Mouse (Mus musculus) mouse embryonic stem cell (cell line): ENCODE measurements around the gene Nr1h2.

Source experiments
- in situ Hi-C, 2 experiments: fragments of 300-500 bp; cut with MboI; formaldehyde crosslinking; loops; 1 replicate in 1 of 2; 3 replicates in 1 of 2; pipeline ENCODE4 v1.14.3; 2019 to 2020; ENCODE audit warnings: low sequenced_read_pairs in 2 of 2, low pct_unique_long_range_greater_than_20kb in 1 of 2, mixed read lengths in 1 of 2; ENCODE audit not compliant: unreplicated experiment in 1 of 2

Gene Nr1h2

DNA sequence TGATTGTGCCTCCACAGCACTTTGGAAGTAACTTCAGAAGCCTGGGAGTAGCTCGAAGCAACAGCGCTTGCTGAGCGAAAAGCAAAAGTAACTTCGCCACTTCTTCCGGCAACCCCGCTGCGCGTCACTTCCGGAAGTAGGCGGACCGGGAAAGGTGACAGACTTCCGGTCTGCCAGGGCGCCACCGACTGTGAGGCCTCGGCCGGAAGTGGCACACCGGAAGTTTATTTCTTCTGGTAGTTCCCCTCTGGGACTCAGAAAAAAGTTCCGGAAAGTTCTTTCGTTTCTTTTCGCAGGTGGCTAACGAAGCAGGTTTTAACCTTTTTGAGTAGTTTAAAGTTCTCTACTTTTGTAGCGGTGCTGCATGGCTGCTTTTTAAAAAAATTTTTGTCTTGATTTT, at the start of gene Nr1h2:
Gene Nr1h2, minus strand, starts transcription at position 126 of the 400 bp plus-strand sequence.
- in situ Hi-C loops, result loop anchor here in 1 of 2 experiments (10.0 kb wide), 1 partner anchor 301 kb away; the partner anchor contains the start of gene Pnkp

DNA sequence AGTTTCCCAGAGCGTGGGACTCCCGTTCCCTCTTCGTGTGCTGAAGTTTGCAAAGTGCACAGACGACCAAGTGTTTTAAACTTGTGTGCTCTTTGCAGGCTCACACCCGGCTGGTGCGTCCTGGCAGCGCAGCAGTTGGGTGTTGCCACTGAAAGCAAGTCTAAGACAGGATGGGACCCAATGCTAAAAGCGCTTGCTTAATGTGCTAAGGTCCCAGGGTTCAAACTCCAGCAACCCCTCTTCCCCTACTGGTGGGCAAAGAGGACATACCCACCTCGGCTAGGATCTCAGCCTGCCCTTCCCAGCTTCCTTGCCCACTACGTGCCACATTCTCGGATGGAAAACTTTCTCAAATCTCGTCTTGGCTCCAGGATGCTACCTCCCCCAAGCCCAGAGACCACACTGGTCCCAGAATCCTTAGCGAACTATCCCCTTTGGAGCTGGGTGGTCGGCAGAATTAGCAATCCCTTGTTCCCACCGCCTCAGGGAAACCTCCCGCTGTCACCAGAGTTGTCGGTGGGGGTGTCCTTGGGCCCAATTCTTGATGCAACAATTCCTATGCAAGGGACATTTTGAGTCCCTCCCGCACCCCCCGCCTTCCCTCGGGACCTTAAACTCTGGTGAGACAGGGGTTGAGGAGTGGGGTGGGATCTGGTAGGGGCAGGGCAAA, 49.6 kb upstream of the Nr1h2 start:
- in situ Hi-C loops, result no loop called here

DNA sequence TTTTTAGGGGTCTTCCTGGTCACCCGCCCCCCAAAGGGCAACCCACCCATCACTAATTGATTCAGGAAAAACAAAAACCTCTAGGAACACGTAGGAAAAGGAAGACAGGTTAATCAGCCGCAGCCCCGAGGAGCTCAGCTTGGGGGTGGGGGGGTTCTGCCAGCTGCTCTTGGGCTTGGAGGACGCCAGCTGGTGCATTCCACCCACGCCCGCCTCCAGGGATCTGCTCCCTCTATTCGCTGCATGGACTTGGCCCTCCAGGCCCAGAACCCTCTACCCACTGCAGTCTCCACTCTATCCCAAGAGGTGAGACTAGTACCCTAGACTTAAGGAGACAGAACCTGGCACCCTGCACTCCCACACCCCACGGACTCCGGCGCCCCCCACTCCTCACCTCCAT, 48.7 kb upstream of the Nr1h2 start:
- in situ Hi-C loops, result no loop called here

DNA sequence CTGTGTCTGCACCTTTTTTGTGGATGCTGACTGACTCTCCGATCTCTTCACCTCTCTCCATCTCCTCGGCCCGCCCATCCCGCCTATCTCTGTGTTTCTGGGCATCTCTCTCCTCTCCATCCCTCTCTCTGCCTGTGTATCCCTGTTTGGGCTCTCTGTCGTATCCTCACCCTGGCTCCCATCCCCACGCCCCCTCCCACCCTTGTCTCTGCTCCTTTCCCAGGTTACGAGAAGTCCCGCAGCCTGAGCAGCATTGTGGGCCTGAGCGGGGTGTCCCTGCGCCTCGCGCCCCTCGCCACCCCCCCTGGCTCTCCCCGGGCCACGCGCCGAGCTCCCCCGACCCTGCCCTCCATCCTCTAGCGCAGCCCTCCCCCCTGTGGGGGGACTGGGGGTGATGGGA, 47.9 kb upstream of the Nr1h2 start:
- in situ Hi-C loops, result no loop called here

DNA sequence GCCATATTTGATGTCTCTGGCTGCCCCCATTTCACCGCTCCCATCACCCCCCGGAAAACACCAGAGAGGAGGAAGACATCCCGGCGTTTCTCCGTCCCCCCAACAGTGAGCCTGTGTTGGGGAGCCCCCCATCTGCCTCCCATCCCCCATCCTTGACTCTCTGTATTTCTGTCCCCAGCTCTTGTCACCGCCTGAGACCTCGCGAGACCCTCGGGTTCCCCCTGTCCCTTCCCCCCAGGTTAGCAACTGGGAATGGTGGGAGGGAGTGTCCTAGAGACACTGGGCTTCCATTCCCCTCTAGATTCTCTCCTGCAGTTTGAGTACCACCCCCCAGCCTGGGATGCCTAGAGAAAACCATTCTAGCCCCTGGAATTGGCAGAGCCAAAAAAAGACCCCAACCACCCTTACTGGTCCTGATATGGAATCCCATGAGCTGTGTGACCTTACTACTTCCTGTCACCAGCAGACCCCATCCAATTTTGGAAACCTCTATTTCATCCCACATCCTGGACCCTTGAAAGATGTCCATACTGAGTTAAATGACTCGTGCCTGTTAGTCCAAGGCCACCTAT, 47.0 kb upstream of the Nr1h2 start:
- in situ Hi-C loops, result no loop called here

DNA sequence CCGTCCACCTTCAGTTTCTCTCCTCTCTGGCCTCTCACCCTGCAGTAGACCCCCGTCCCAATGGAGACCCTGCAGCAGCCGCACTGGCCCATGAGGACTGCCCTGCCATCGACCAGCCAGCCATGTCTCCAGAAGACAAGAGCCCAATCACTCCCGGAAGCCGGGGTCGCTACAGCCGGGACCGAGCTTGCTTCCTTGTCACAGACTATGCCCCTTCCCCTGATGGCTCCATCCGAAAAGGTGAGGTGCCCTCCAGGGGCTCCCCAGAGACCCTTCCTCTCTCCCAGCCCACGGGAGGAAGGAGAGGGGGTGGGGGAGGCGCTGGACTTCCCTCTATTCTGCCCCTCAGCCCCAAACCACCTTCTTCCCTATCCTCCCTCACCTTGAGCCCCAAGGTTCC, 44.6 kb upstream of the Nr1h2 start:
- in situ Hi-C loops, result loop anchor here in 1 of 2 experiments (10.0 kb wide), 1 partner anchor 64 kb away; the partner anchor contains the start of gene Spib

DNA sequence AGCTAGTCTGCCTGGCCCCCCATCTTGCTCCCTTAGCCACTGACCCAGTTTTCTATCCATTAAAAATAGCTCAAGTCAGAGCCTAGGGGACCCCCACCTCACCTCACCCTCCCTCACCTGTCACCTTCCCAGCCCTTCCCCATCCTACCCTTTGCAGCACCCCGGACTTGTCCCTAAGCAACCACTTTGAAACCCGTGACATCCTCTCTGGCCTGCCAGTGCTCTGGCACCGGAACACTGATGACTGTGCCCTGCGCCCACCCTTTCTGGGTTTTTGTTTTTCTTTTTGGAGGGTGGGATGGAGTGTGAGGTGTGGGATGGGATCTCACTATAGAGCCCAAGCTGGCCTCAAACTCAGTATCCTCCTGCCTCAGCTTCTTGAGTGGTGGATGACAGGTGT, 43.9 kb upstream of the Nr1h2 start:
- in situ Hi-C loops, result loop anchor here in 1 of 2 experiments (10.0 kb wide), 1 partner anchor 63 kb away; the partner anchor contains the start of gene Spib

DNA sequence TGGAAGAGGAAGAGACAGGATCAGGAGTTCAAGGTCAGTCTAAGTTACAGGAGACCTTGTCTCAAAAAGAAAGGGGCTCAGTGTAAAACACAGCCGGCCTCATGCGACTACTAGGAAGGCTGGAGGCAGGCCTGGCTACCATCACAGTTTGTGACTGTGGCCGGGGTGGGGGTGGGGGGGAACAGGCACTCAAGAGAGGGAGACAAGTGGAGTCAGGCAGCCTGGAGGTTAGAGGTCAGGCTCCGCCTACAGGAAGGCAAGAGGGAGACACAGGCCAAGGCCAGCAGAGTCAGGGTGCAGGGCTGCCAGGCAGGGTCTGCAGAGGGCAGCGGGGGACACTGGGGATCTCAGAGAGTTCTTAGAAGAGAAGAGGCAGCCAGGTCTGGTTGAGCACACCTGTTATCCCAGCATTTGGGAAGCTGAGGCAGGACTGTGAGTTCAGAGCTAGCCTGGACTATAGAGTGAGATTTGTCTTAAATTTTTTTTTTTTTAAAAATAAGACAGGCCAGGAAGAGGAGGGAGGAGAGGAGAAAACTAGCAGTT, 43.3 kb upstream of the Nr1h2 start:
- in situ Hi-C loops, result loop anchor here in 1 of 2 experiments (10.0 kb wide), 1 partner anchor 62 kb away; the partner anchor contains the start of gene Spib

DNA sequence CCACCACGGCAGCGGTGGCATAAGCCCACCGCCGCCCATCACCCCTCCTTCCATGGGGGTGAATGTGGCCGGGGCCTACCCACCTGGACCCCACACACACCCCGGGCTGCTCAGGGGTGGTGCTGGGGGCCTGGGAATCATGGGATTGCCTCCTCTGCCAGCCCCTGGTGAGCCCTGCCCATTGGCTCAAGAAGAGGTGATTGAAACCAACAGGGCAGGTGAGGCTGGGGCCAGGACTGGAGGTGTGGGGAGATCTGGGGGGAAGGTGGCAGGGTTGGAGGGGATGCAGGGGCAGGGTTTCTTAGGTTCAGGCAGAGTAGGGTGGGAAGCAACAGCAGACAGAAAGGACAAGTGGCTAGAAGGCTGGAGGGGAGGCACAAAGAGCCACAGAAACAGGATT, 42.3 kb upstream of the Nr1h2 start:
- in situ Hi-C loops, result loop anchor here in 1 of 2 experiments (10.0 kb wide), 1 partner anchor 61 kb away; the partner anchor contains the start of gene Spib

DNA sequence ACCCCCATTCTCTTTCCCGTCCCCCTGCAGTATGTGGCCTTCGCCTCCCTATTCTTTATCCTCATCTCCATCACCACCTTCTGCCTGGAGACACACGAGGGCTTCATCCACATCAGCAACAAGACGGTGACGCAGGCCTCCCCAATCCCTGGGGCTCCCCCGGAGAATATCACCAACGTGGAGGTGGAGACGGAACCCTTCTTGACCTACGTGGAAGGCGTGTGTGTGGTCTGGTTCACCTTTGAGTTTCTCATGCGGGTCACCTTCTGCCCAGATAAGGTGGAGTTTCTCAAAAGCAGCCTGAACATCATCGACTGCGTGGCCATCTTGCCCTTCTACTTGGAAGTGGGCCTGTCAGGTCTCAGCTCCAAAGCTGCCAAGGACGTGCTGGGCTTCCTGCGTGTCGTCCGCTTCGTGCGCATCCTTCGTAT, 41.4 kb upstream of the Nr1h2 start:
- in situ Hi-C loops, result loop anchor here in 1 of 2 experiments (10.0 kb wide), 1 partner anchor 60 kb away; the partner anchor contains the start of gene Spib

DNA sequence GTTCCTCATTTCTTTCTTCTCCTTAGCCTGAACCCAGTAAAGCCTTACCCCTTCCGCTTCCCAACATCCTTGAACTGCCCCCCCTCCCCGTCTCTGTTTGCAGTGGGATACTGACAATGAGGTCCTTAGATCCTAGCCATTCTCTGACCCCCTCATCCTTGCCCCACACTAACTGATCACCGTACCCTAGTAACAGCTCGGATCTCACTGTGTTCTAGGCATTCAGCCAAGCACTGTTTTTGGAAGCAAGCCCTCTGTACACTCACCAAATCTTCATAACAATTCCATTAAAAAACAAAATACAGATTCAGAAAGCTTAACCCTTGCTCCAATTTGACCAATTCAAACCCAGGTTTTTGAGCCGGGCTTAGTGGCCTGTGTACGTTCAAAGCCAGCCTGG, 40.5 kb upstream of the Nr1h2 start:
- in situ Hi-C loops, result loop anchor here in 1 of 2 experiments (10.0 kb wide), 1 partner anchor 59 kb away; the partner anchor contains the start of gene Spib

DNA sequence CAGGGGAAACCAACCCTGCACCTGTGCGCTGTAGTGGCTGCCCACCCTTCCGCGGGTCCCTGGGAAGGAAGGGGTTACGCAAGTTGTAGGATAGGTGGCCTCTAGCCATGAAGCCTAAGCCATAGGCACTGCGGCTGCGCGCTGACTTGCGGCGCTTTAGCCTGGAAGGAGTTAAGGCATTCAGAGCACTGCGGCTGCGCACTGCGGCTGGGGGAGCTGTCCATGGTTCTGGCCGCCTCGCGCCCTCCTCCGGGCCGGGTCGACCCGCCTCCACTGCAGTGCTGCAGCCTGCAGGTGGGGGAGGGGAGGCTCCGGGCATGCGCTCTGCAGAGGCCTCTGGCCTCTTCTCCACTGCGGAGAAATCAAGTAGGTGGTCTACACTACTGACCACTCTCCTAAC, 40.0 kb upstream of the Nr1h2 start:
- in situ Hi-C loops, result loop anchor here in 1 of 2 experiments (10.0 kb wide), 1 partner anchor 59 kb away; the partner anchor contains the start of gene Spib

DNA sequence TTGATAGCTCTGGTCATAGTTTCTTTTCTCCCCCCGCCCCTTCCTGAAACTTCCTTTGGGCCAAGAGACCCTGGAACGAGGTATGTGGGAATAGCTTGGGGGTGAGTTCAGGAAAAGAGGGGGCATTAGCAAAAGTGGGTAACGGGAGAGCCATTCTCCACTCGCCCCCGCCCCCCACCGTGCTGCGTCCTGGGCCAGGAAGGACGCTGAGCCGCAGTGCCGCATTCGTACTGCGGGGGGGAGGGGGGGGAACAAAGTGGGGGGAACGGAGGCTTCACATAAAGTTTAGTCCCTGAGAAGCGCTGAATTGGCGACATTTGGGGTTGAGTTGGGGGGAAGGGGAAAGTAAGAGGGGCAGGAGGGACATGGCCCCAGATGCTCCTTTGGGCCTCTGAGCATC, 39.3 kb upstream of the Nr1h2 start:
- in situ Hi-C loops, result loop anchor here in 1 of 2 experiments (10.0 kb wide), 1 partner anchor 58 kb away; the partner anchor contains the start of gene Spib

DNA sequence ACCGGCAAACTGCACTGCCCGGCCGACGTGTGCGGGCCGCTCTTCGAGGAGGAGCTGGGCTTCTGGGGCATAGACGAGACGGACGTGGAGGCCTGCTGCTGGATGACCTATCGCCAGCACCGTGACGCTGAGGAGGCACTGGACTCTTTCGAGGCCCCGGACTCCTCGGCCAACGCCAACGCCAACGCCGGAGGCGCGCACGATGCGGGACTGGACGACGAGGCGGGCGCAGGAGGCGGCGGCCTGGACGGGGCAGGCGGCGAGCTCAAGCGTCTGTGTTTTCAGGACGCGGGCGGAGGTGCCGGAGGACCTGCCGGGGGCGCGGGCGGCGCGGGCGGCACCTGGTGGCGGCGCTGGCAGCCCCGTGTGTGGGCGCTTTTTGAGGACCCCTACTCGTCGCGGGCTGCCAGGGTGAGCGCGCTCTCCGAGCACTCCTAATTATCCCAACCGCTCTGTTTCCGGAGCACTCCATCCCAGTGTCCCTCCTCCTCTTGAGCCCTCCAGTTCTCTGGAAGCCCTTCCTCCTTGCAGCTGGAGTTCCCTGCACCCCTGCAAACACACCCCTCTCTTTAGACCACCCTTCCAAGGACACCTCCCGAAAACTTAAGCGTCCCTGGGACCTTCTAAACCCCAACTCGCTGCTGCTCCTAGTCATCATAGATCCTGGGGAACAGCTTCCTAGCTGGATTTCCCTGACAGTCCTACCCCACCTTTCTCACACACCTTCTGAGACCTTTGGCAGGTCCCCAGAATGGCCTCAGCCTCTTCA, 37.8 kb upstream of the Nr1h2 start:
- in situ Hi-C loops, result loop anchor here in 1 of 2 experiments (10.0 kb wide), 1 partner anchor 57 kb away; the partner anchor contains the start of gene Spib

DNA sequence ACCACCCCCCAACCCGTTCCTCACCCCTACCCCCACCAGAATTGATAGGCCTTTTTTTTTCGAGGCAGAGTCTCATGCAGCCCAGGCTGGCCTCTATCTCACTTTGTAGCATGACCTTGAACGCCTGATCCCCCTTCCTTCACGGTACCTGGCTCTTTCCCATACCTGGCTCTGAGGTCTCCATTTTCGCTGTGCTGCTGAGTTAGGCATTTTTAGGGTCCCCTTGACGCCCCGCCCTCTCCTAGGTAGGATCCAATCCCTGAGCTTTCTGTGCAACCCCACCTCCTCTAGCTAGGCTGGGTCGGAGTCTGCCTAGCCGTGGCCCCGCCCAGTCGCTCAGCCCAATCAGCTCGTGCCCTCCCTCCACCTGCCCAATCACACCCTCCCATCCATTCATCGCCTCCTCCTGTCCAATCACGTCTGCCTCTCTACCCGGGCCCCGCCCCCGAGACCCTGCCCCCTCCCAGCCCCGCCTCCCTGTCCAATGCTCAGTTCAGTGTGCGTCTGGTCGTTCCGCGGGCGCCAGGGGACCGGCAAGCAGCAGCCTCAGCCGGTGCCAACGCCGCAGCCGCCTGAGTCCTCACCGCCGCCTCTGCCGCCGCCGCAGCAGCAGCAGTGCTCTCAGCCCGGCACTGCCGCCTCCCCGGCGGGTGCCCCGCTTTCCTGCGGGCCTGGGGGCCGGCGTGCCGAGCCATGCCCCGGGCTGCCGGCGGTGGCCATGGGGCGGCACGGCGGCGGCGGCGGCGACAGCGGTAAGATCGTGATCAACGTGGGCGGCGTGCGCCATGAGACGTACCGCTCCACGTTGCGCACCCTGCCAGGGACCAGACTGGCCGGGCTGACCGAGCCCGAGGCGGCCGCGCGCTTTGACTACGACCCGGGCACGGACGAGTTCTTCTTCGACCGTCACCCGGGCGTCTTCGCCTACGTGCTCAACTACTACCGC, 36.9 kb upstream of the Nr1h2 start, which contains the start of gene Kcnc3:
Gene Kcnc3, plus strand, starts transcription at position 263 of the 946 bp plus-strand sequence.
- in situ Hi-C loops, result loop anchor here in 1 of 2 experiments (10.0 kb wide), 1 partner anchor 56 kb away; the partner anchor contains the start of gene Spib

DNA sequence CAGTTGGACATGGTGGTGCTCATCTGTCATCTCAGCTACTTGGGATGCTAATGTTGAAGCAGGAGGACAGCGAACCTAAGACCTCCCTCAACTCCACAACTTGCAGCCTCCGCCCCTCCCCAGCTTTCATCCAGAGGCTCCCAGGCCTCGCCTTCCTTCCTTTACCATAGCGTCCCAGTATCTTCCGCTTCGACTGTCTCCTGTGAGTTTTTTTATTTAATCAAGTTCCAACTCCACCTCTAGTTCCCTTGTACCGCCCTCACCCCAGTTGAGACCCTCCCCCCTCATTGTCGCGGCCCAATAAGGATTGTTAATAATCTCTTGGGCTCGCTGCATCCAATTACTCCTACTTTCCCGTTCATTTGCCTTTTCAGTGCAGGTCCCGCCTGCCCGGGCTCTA, 36.2 kb upstream of the Nr1h2 start:
- in situ Hi-C loops, result loop anchor here in 1 of 2 experiments (10.0 kb wide), 1 partner anchor 55 kb away; the partner anchor contains the start of gene Spib

DNA sequence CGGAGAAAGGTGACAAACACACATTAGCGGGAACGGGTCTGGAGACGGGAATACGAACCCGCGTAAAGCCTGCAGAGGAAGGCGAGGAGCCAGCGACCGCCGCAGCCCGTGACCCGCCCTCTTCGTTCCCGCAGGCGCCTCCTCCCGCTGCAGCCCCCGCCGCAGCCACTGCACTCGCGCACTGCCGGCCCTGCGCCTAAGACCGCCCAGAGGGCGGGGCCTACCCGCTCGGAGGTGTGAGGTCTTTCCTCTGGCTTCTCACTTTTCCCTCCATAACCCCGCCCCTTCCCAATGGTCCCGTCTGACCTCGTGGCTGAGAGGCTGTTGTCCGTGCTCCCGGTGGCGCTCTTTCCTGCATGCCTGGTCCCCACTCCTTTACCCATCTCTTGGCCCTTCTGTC, 35.4 kb upstream of the Nr1h2 start:
- in situ Hi-C loops, result no loop called here
